Mouse (Mus musculus) myocyte (in vitro differentiated cells): ENCODE data around the gene H2al3. TPM values are rescaled to one million over a fixed set of nuclear protein-coding genes. Genes with fewer than 3 reads are reported as not detected.

Source experiments
- H3K27me3 ChIP-seq: one replicate; pipeline ENCODE4 v1.6.1; 2011; ENCODE audit not compliant: control insufficient read depth, insufficient read depth, insufficient read length
- H3K36me3 ChIP-seq: one replicate; pipeline ENCODE4 v1.6.1; 2011; ENCODE audit not compliant: control insufficient read depth, insufficient read depth
- H3K4me2 ChIP-seq: one replicate; pipeline ENCODE4 v1.6.1; 2011; ENCODE audit warnings: low read depth, control low read depth
- H3K4me3 ChIP-seq: one replicate; pipeline ENCODE4 v1.5.1; 2011; ENCODE audit warnings: mild to moderate bottlenecking, control low read depth, moderate library complexity
- H3K79me2 ChIP-seq: one replicate; pipeline ENCODE4 v1.6.1; 2011; ENCODE audit not compliant: control insufficient read depth, insufficient read depth
- H3ac ChIP-seq: one replicate; pipeline ENCODE4 v1.6.1; 2011; ENCODE audit not compliant: control insufficient read depth, insufficient read length
- CEBPB ChIP-seq: IDR thresholded peaks from 2 replicates; pipeline ENCODE4 v1.6.1; 2011; ENCODE audit warnings: mild to moderate bottlenecking, moderate library complexity; ENCODE audit not compliant: poor library complexity, insufficient read depth, severe bottlenecking
- E2F4 ChIP-seq: IDR thresholded peaks from one replicate; pipeline ENCODE4 v1.6.1; 2011; ENCODE audit warnings: mild to moderate bottlenecking, control low read depth, moderate library complexity; ENCODE audit not compliant: insufficient read depth
- MAX ChIP-seq: IDR thresholded peaks from one replicate; pipeline ENCODE4 v1.6.1; 2011; ENCODE audit warnings: low read depth, mild to moderate bottlenecking, control low read depth
- MYOD1 ChIP-seq, 3 experiments: IDR thresholded peaks; one replicate each; pipeline ENCODE4 v1.6.1; 2011; ENCODE audit warnings: control low read depth in 2 of 3, low read depth in 2 of 3, mild to moderate bottlenecking in 2 of 3, moderate library complexity in 1 of 3; ENCODE audit not compliant: insufficient read length in 2 of 3, control insufficient read depth in 1 of 3
- MYOG ChIP-seq, 3 experiments: IDR thresholded peaks; one replicate each; pipeline ENCODE4 v1.6.1; 2011; ENCODE audit warnings: control low read depth in 2 of 3, low read depth in 2 of 3, mild to moderate bottlenecking in 2 of 3; ENCODE audit not compliant: insufficient read length in 2 of 3, control insufficient read depth in 1 of 3, insufficient read depth in 1 of 3
- POLR2A ChIP-seq: IDR thresholded peaks from one replicate; pipeline ENCODE4 v1.6.1; 2011; ENCODE audit warnings: low read depth, mild to moderate bottlenecking, control low read depth, moderate library complexity; ENCODE audit not compliant: insufficient read length
- POLR2AphosphoS2 ChIP-seq: IDR thresholded peaks from one replicate; pipeline ENCODE4 v1.6.1; 2011; ENCODE audit warnings: low read depth, control low read depth; ENCODE audit not compliant: insufficient read length
- REST ChIP-seq: IDR thresholded peaks from one replicate; pipeline ENCODE4 v1.6.1; 2011; ENCODE audit warnings: mild to moderate bottlenecking, control low read depth, moderate library complexity; ENCODE audit not compliant: insufficient read depth, insufficient read length
- SRF ChIP-seq: IDR thresholded peaks from one replicate; pipeline ENCODE4 v1.6.1; 2011; ENCODE audit warnings: low read depth; ENCODE audit not compliant: control insufficient read depth, insufficient read length
- TCF12 ChIP-seq: IDR thresholded peaks from one replicate; pipeline ENCODE4 v1.6.1; 2011; ENCODE audit warnings: mild to moderate bottlenecking, control low read depth; ENCODE audit not compliant: poor library complexity, insufficient read depth, severe bottlenecking
- TCF3 ChIP-seq: IDR thresholded peaks from one replicate; pipeline ENCODE4 v1.6.1; 2011; ENCODE audit warnings: low read depth, control low read depth; ENCODE audit not compliant: insufficient read length
- USF1 ChIP-seq: IDR thresholded peaks from one replicate; pipeline ENCODE4 v1.6.1; 2011; ENCODE audit warnings: low read depth, mild to moderate bottlenecking, control low read depth, moderate library complexity
- polyA plus RNA-seq: library from polyadenylated mRNA; unstranded; fragments of >200 nt; fragmentation: generic; extraction: Trizol; gene quantifications from one replicate; pipeline ENCODE4 v1.2.1, GENCODE M21; 2012; ENCODE audit warnings: missing spikeins

H2al3 gene
- polyA plus RNA-seq, 1 experiment = not detected

DNA sequence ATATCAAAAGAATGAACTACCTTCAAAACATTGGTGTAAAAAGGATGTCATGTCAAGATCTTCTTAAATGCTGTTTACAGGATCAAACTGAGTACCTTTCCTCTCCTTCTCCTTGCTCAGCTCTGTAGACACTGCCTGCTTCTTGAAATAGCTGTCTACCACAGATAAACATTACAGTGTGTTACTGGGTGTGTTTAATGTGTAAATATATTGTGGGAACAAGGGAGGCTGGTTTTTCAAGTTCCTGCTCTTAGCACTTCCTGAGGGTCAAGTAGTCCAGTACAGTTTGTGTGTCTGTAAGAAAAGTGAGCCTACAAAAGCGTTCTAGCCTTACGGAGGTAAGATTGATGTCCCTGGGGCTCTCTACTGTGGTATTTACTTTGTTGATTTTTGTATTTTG, 12.4 kb downstream of the H2al3 start:
- H3K27me3 ChIP-seq = no peaks in the 10 kb centered on the region
- no peak overlapping the region for H3K4me3 ChIP-seq
- no peak overlapping the region for H3ac ChIP-seq
- no peaks in the 10 kb centered on the region for H3K36me3 ChIP-seq
- H3K4me2 ChIP-seq = no peak overlapping the region
- TF ChIP-seq TCF12 (no peak), TCF3 (no peak), REST (no peak), MAX (no peak), SRF (no peak), CEBPB (no peak), MYOD1 (IDR thresholded peaks at IDR 0.05; ENCODE audit: control insufficient read depth in 1 of 3, insufficient read length in 2 of 3, low read depth in 2 of 3) (no peak), MYOG (IDR thresholded peaks at IDR 0.05; ENCODE audit: control insufficient read depth in 1 of 3, insufficient read depth in 1 of 3, insufficient read length in 2 of 3, low read depth in 2 of 3) (no peak), USF1 (no peak)
- H3K79me2 ChIP-seq = no peaks in the 10 kb centered on the region

DNA sequence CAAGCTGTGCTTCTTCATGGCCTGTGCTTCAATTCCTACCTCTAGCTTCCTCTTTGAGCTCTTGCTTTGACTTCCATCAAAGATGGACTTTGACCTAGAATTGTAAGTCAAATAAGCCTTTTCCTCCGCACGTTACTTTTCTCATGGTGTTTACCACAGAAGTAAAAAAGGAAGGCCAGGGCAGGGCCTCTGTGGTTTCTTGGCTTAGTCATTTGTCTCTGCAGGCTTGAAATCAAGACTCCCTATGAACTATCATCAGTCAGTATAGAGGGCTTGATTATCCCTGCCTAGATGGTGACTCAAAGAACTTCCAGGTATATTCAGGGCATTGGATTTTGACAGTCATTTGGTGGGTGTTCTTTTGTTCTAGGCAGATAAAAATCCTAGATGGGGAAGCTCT, 26.0 kb downstream of the H2al3 start:
- no peak overlapping the region for H3K4me2 ChIP-seq
- no peaks in the 10 kb centered on the region for H3K27me3 ChIP-seq
- no peaks in the 10 kb centered on the region for H3K79me2 ChIP-seq
- H3K36me3 ChIP-seq = no peaks in the 10 kb centered on the region
- H3ac ChIP-seq = no peak overlapping the region
- H3K4me3 ChIP-seq = no peak overlapping the region
- TF ChIP-seq TCF12 (no peak), REST (no peak), E2F4 (no peak)

DNA sequence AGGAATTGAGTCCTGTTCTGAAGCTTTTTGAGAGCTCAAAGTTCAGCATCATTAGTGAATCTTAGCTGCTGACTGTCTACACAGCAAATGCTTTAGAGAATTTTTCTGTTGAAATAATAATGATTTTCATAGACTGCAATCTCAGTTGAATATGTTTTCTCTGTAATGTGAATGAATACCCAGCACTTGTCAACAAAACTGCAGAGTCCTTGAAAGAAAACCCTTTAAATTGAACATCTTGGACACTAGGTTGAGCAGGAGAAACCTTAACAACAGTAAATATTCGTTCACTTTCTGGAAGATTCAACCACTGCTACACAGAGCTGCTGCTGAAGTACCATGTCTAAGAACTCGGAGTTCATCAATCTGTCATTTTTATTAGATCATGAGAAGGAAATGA, 35.8 kb downstream of the H2al3 start, which contains the start of gene Sytl5:
Gene Sytl5 (plus strand): TSS at position 301 of the 400 bp plus-strand sequence.
- no peaks in the 10 kb centered on the region for H3K79me2 ChIP-seq
- no peak within 1 kb of the TSS for H3K4me2 ChIP-seq
- no peak within 1 kb of the TSS for H3ac ChIP-seq
- no peak within 1 kb of the TSS for H3K4me3 ChIP-seq
- no peaks in the 10 kb centered on the region for H3K36me3 ChIP-seq
- TF ChIP-seq MYOG (IDR thresholded peaks at IDR 0.05; ENCODE audit: control insufficient read depth in 1 of 3, insufficient read depth in 1 of 3, insufficient read length in 2 of 3, low read depth in 2 of 3) = no peak
- TF ChIP-seq POLR2AphosphoS2 = no peak
- no peak for TF ChIP-seq CEBPB
- TF ChIP-seq SRF = no peak
- TF ChIP-seq TCF3 = no peak
- no peak for TF ChIP-seq USF1
- TF ChIP-seq REST = no peak
- no peak for TF ChIP-seq MAX
- TF ChIP-seq POLR2A = no peak
- no peak for TF ChIP-seq MYOD1 (IDR thresholded peaks at IDR 0.05; ENCODE audit: control insufficient read depth in 1 of 3, insufficient read length in 2 of 3, low read depth in 2 of 3)
- TF ChIP-seq E2F4 = no peak
- TF ChIP-seq TCF12 = no peak
- no peaks in the 10 kb centered on the region for H3K27me3 ChIP-seq

Other genes with a start within 250 kb of the H2al3 start
- 36.3 TPM for gene Dynlt3, start 186.7 kb upstream of the H2al3 start, polyA plus RNA-seq
- gene Hypm, start 2.8 kb upstream of the H2al3 start, polyA plus RNA-seq = not detected
- 1.3 TPM for gene Sytl5, start 35.9 kb downstream of the H2al3 start, polyA plus RNA-seq